Mouse (Mus musculus) kidney, postnatal 25 days (tissue): ENCODE measurements around the gene Dtd1.

ENCODE experiments used
- DNase-seq, 2 experiments: peaks; one replicate each; pipeline ENCODE4 v3.0.0; 2021; ENCODE audit warnings: mixed read lengths in 2 of 2

The Dtd1 gene

DNA sequence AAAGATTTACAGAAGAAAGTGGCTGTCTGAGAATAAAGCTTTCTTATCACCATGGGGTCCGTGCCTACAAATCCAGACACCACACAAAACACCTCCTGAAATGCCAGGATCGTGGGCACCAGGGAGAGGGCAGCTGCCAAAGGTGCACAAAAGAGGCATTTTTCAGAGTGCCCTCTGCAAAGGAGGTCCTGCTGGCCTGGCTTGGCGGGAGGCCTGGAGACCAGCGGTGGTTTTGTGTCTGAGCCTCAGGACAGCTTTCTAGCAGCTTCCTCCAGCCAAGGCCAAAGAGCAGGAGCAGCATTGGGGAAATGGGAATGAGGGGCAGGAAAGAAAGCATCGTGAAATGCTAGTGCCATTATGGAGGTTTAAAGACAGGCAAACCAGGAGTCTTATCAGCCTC, 118.6 kb downstream of the Dtd1 start:
- DNase-seq = no peak

- no peak for DNase-seq
Observed at GRCm38 (mm10) chr2:144719294-144719693, 119.6 kb downstream of the Dtd1 start.

GRCm38 (mm10) chr2:144719718-144720117, 120.0 kb downstream of the Dtd1 start:
- no peak for DNase-seq

DNA sequence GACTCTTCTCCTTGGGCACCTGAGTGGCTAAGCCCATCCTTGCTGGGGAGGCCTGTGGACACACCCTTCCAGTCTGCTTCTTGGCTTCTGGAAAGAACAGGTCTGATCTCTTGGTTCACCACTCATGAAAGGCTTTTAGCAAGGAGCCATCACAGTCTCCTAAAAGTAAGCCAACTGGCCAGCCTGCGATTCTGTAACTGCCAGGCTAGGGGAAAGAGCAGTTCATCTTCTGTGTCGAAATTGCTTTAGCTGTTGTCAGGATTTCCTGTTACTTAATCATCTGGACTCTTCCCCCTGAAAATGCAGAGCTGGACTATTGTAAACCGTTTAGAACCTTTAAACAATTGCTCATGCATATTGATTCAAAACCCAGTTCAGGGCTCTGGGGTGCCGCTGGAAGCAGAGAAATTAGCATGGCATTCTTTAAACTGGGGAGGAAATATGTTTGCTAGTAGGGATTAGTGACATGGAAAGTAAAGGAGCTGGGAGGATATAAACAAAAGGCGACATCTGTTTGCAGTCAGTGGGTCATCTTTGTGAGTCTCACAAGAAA, 120.8 kb downstream of the Dtd1 start:
- DNase-seq = no peak

GRCm38 (mm10) chr2:144724679-144725078, 125.0 kb downstream of the Dtd1 start:
- DNase-seq = no peak

- no peak for DNase-seq
Observed at GRCm38 (mm10) chr2:144727136-144727535, 127.4 kb downstream of the Dtd1 start.

DNA sequence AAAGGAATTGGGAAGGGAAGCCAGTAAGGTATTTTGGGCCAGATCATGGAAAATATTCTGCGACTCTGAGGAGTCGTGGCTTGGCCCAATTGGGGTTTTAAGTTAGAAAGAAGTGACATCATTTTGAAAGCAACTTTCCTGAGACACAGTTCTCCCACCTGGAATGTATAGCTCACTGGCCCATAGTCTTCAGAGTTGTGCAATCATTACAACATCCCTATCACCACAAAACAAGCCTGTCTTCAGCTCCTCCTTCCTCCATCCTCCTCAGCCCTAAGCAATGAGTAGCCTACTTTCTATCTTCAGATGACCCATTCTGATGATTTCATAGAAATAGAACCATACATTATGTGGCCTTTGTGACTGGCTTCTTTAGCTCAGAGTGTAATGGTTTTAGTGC, 130.1 kb downstream of the Dtd1 start:
- no peak for DNase-seq

DNA sequence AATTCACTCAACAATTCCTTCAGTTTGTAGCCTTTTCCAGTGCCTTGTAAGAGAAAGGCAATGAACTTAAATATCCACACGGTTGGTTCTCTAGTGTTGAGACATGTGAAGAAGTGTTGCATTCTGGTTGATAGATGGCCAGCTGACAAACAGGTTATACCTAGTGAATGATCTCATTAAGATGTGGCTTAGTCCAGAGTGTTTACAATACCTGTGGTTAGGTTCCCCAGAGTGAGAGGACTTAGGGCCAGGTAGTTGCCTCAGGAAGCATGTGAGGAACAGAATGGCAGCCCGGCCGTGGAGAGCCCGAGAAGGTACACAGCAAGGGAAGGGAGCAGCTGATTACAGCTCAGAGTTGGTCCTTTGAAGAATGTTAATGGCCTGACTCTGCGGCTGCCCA, 138.5 kb downstream of the Dtd1 start:
- no peak for DNase-seq

GRCm38 (mm10) chr2:144738576-144738975, 138.9 kb downstream of the Dtd1 start:
- DNase-seq = no peak

DNA sequence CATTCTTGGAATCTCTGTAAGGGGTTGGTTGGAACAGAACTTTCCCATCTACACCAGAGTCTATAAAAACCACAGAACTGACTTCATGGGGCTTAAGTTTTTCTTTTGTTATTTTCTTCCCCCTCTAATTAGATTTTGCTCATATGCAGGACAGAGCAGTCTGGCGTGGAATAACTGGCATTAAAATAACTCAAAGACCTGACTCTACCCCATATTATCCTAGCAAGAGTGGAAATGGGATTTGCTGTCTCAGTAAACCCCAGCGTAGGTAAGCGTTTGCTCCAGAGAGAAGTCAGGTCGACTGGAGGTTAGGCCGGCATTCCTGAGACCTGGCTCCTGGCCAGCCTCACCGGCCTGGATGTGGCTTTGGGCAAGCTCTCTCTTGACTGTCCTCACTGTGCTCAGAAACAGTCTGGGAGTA, 140.9 kb downstream of the Dtd1 start:
- peak; percentile 68 to 73 for DNase-seq

DNA sequence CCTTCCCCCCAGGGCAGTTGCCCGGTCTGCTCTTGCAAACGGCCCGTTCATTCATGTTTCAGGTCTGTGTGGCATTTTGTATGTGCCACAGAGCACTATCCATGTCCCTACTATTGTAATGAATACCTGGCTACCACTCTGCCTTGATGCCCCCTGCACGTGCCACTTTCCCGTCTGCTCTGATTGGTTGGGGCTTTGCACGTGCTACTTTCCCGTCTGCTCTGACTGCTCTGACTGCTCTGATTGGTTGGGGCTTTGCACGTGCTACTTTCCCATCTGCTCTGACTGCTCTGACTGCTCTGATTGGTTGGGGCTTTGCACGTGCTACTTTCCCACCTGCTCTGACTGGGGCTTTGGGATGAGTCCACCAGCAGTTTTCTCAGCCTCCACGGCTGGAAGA, 142.3 kb downstream of the Dtd1 start:
- no peak for DNase-seq

DNA sequence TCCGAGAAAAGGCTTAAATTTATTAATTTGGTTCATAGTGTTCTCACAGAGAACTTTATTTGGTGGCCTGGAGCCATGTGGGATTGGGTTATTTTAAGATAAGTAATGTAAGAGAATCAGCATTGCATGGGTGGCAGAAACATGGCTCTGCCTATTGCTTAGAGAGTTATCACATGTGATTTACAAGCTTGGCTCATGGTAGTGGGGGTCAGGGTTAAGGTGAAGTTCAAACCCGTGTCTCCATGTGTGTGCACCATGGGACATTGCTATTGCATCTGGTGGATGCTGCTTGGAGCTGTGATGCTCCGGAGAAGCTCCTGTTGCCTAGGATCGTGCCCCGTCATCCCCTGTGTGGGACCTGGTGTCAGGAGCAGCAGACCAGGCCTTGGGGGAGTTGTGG, 143.6 kb downstream of the Dtd1 start:
- no peak for DNase-seq

GRCm38 (mm10) chr2:144745266-144745665, 145.6 kb downstream of the Dtd1 start:
- DNase-seq = no peak

DNA sequence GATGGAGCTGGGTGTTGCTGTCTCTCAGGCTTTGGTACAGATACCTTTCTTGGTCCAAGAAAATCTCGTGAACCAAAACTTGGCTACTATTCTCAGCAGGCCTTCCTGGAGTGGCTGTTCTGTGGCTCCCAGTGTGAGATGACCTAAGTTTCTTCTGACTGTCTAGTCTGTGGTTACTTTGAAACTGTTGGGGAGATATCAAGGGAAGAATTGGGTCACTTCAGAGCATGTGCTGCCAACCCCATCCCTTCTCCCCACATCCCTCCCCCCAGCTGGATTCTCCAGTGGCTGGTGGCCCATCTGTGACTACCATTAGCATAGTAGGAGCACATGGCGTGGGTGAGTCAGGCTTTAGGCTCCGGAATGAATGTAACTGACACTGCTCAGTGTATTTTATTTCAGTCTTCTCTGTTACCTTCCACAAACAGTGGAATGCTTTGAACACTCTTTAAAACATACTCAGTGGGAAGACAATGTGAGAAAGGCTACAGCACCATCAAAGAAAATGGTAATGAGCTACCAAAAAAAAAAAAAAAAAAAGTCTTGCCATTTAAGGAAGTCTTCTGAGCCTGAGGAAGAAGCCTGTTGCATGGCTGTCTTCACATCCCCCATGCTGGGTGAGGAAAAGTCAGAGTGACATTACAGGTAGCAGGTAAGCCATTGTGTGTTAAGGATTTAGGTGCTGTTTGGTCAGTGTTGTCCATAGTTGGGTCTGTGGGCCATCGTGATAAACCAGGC, 146.5 kb downstream of the Dtd1 start:
- DNase-seq = no peak

GRCm38 (mm10) chr2:144753604-144754003, 153.9 kb downstream of the Dtd1 start:
- DNase-seq = no peak

GRCm38 (mm10) chr2:144755016-144755415, 155.3 kb downstream of the Dtd1 start:
- no peak for DNase-seq

DNA sequence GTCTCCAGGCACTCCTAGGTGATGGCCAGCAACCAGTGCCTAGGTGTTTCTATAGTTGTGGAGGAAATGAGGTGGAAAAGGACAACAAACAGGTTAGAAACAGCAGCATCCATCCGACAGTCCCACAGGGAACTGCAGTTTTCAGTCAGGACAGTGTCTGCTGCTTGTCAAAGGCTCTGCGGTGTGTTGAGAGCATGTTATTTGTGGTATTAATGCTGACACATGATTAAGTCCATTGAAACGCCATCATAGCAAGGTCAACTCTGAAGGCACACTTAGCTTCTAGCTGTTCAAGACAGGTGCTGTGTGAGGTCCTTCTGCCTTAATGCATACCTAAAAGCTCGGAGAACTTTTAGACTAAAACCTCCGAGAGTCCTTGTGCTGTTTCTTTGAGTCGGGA, 161.0 kb downstream of the Dtd1 start:
- no peak for DNase-seq

- DNase-seq = peak in 1 of 2 experiments; percentile 22
Observed at GRCm38 (mm10) chr2:144763706-144764105, 164.0 kb downstream of the Dtd1 start.

DNA sequence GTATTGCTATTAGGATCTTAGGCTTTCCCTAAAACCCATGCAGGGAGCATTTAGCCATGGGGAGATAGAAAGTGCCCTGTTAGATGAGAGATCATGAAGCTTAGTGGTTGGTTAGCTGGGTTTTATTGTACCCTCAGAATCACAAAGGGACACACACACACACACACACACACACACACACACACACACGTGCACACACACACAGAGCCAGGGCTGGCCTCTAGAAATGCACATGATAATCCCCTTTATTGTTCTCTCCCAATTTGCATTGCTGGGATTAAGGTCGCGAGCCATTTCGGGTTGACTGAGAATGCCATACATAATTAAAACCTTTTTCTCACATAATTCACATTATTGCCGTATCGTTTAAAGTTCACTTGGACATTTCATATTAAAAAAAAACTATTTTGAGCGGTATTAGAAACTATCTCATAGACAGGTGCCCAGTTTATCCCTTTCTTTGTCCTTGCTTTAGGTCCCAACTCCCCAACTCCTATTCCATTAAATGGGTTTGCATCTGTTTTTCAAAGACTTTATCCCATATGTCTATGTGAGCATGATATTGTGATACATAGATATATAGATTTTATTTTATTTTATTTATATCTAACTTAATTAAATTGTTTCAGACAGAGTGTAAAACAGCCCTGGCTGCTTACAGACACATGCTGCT, 164.6 kb downstream of the Dtd1 start:
- peak in 1 of 2 experiments; percentile 1 for DNase-seq

GRCm38 (mm10) chr2:144765219-144765618, 165.5 kb downstream of the Dtd1 start:
- no peak for DNase-seq

GRCm38 (mm10) chr2:144768375-144769117, 168.8 kb downstream of the Dtd1 start:
- peak in 1 of 2 experiments; percentile 6 for DNase-seq

- no peak for DNase-seq
Observed at GRCm38 (mm10) chr2:144769118-144769496, 169.4 kb downstream of the Dtd1 start.

- peak in 1 of 2 experiments; percentile 11 for DNase-seq
Observed at GRCm38 (mm10) chr2:144769556-144769955, 169.9 kb downstream of the Dtd1 start.
